Mouse (Mus musculus) midbrain, postnatal 0 days (tissue): ENCODE measurements at regions not wholly inside any gene's neighbourhood (a gene's known extent, or its start where the extent isn't known, plus 50 kb on each side); places are given as distances from the start of the nearest gene placed in this dataset.

ENCODE experiments used
- ATAC-seq: fragments of 200-750 bp; cut with Nextera tagmentation; 2 replicates; pipeline ENCODE4 v1.8.0; 2017; ENCODE audit warnings: moderate number of reproducible peaks, mild to moderate bottlenecking, moderate TSS enrichment, moderate library complexity; ENCODE audit not compliant: low FRiP score
- DNase-seq: peaks from one replicate; pipeline ENCODE4 v3.0.0-alpha.2; 2015; ENCODE audit warnings: low spot score
- H3K27ac ChIP-seq: fragments of 300-500 bp; sonication (generic); 2 replicates; pipeline ENCODE4 v1.5.1; 2014; ENCODE audit warnings: low read depth, mild to moderate bottlenecking, low read length, mixed read lengths
- H3K27me3 ChIP-seq: fragments of 300-500 bp; sonication (generic); 2 replicates; pipeline ENCODE4 v1.6.1; 2014; ENCODE audit warnings: low read length, control low read depth, mixed read lengths; ENCODE audit not compliant: insufficient read depth
- H3K36me3 ChIP-seq: fragments of 300-500 bp; sonication (generic); 2 replicates; pipeline ENCODE4 v1.6.1; 2014; ENCODE audit warnings: low read length, control low read depth, mixed read lengths; ENCODE audit not compliant: insufficient read depth
- H3K4me1 ChIP-seq: fragments of 300-500 bp; sonication (generic); 2 replicates; pipeline ENCODE4 v1.6.1; 2014; ENCODE audit warnings: mild to moderate bottlenecking, control low read depth, antibody characterized with exemption, low read length, mixed read lengths; ENCODE audit not compliant: insufficient read depth
- H3K4me2 ChIP-seq: fragments of 300-500 bp; sonication (generic); 2 replicates; pipeline ENCODE4 v1.6.1; 2014; ENCODE audit warnings: low read depth, mild to moderate bottlenecking, low read length, mixed read lengths; ENCODE audit not compliant: poor library complexity, severe bottlenecking
- H3K4me3 ChIP-seq: fragments of 300-500 bp; sonication (generic); 2 replicates; pipeline ENCODE4 v1.5.1; 2014; ENCODE audit warnings: low read depth, mild to moderate bottlenecking, low read length, moderate library complexity
- H3K9ac ChIP-seq: fragments of 300-500 bp; sonication (generic); replicated peaks from 2 replicates; pipeline ENCODE4 v1.6.1; 2014; ENCODE audit warnings: mild to moderate bottlenecking, low read length, moderate library complexity, mixed read lengths; ENCODE audit not compliant: poor library complexity, severe bottlenecking
- H3K9me3 ChIP-seq: fragments of 300-500 bp; sonication (generic); 2 replicates; pipeline ENCODE4 v1.6.1; 2016; ENCODE audit warnings: low read length, control low read depth
- CTCF ChIP-seq: IDR thresholded peaks from 2 replicates; pipeline ENCODE4 v1.5.1; 2016; ENCODE audit warnings: antibody characterized with exemption, mild to moderate bottlenecking
- WGBS: fragments of 180-500 bp; shearing (Covaris S2); extraction: QIAGEN DNeasy Blood & Tissue Kit; methylation state at CpG from one replicate; pipeline ENCODE4 v1.1.7; 2014; 5-methylcytosine and 5-hydroxymethylcytosine counted together

DNA sequence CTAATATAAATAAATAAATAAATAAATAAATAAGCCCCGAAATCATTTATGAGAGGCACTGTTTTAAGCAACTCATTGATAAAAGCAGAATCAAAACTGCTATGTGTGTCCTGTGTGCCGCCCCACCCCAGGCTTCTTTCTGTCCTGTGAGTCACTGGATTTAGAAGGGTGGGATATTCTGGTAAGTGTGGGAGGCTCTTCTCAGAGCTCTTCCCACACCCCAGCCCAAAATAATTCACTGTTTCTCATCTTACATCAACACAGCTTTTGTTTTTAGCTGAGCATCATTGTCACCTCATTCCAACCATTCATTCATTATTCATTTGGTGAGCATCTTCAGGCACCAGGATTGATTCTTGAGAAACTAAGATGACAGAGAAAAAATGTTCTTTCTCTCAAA lies 118.4 kb downstream of the Barx2 start:
- Histone ChIP-seq H3K4me1 (no peaks in the 10 kb centered on the region), H3K36me3 (no peaks in the 10 kb centered on the region), H3K27ac (no peak overlapping the region), H3K4me2 (no peak overlapping the region), H3K27me3 (no peaks in the 10 kb centered on the region), H3K4me3 (no peak overlapping the region), H3K9ac (no peak overlapping the region), H3K9me3 (no peaks in the 10 kb centered on the region)
- TF ChIP-seq CTCF = no peak
- WGBS = 93% methylated on average over 2 of the region's 2 CpGs
- ATAC-seq (no peak), DNase-seq (no peak)

GRCm38 (mm10) chr9:31775956-31776355 lies 137.3 kb downstream of the Barx2 start:
- H3K9ac ChIP-seq = no peak overlapping the region
- no peaks in the 10 kb centered on the region for H3K9me3 ChIP-seq
- no peak overlapping the region for H3K27ac ChIP-seq
- ATAC-seq (no peak), DNase-seq (peak; percentile 54)
- no peak for TF ChIP-seq CTCF
- no peaks in the 10 kb centered on the region for H3K36me3 ChIP-seq
- H3K4me3 ChIP-seq = no peak overlapping the region
- no peak overlapping the region for H3K4me2 ChIP-seq
- 65% methylated on average over 3 of the region's 3 CpGs for WGBS
- no peaks in the 10 kb centered on the region for H3K4me1 ChIP-seq
- H3K27me3 ChIP-seq = no peaks in the 10 kb centered on the region

DNA sequence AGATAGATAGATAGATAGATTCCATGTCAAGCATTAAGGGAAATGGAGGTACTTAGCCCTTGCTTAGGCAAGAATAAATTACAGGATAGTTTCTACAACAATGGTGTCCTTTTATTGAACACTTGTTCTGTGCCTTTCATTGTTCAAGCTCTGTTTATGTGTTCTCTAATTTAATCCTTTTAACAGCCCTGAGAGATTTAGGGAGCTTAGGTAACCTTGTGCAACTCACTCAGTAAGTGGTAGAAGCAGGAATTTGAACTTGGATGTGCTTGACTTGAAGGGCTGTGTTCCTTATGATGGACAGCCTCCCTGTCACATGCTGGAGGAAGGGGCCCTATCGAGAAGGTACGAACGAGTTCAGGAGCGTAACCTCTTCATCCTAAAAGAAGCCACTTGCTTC lies 147.9 kb downstream of the Barx2 start:
- H3K27ac ChIP-seq = no peak overlapping the region
- H3K9me3 ChIP-seq = no peaks in the 10 kb centered on the region
- no peaks in the 10 kb centered on the region for H3K27me3 ChIP-seq
- DNase-seq (no peak), ATAC-seq (no peak)
- H3K36me3 ChIP-seq = no peaks in the 10 kb centered on the region
- no peak overlapping the region for H3K4me2 ChIP-seq
- H3K9ac ChIP-seq = no peak overlapping the region
- no peaks in the 10 kb centered on the region for H3K4me1 ChIP-seq
- no peak for TF ChIP-seq CTCF
- WGBS = 81% methylated on average over 4 of the region's 4 CpGs
- no peak overlapping the region for H3K4me3 ChIP-seq

- DNase-seq (no peak), ATAC-seq (no peak)
- H3K4me1 ChIP-seq = no peaks in the 10 kb centered on the region
- H3K27me3 ChIP-seq = no peaks in the 10 kb centered on the region
- H3K36me3 ChIP-seq = no peaks in the 10 kb centered on the region
- no peak overlapping the region for H3K27ac ChIP-seq
- no peak overlapping the region for H3K4me3 ChIP-seq
- no peaks in the 10 kb centered on the region for H3K9me3 ChIP-seq
- TF ChIP-seq CTCF = no peak
- H3K4me2 ChIP-seq = no peak overlapping the region
- 47% methylated on average over 6 of the region's 6 CpGs for WGBS
- H3K9ac ChIP-seq = no peak overlapping the region
Measured at GRCm38 (mm10) chr9:31757894-31758561, 155.2 kb downstream of the Barx2 start.

DNA sequence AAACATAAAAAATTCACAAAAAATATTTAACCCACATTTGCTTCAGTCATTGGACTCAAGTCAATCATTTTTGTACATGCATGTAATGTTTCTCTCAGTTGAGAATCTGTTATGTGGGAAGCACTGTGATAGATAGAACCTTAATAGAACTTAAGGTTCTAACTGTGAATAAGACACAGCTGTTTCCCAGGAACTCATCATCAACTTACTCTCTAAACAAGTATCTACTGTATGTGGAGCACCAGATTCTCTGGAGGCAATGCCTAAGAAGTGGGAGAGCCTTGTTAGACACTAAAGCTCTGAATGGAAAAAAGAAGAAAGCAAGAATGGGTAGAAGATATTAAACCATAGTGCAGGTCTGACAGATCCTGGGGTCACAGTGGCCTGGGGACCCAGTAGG lies 182.8 kb downstream of the Barx2 start:
- H3K27ac ChIP-seq = no peak overlapping the region
- H3K4me3 ChIP-seq = no peak overlapping the region
- TF ChIP-seq CTCF = no peak
- DNase-seq = no peak
- ATAC-seq = no peak
- H3K9ac ChIP-seq = no peak overlapping the region
- H3K36me3 ChIP-seq = no peaks in the 10 kb centered on the region
- H3K9me3 ChIP-seq = no peaks in the 10 kb centered on the region
- no peak overlapping the region for H3K4me2 ChIP-seq
- no peaks in the 10 kb centered on the region for H3K27me3 ChIP-seq
- H3K4me1 ChIP-seq = no peaks in the 10 kb centered on the region

- Histone ChIP-seq H3K4me1 (no peaks in the 10 kb centered on the region), H3K4me2 (no peak overlapping the region), H3K27me3 (no peaks in the 10 kb centered on the region), H3K4me3 (no peak overlapping the region), H3K27ac (no peak overlapping the region), H3K9me3 (no peaks in the 10 kb centered on the region), H3K36me3 (no peaks in the 10 kb centered on the region), H3K9ac (no peak overlapping the region)
- TF ChIP-seq CTCF = peak; percentile 23
- DNase-seq = no peak
- 72% methylated on average over 6 of the region's 6 CpGs for WGBS
- ATAC-seq = no peak
Measured at GRCm38 (mm10) chr9:31719309-31719708, 194.0 kb downstream of the Barx2 start.
